Mouse (Mus musculus) activated CD4-positive, CD25-positive, alpha-beta regulatory T cell, adult 9 weeks (primary cell): Measurements from ENCODE around the gene 2410004B18Rik. TPM values are rescaled to one million over a fixed set of nuclear protein-coding genes. Genes with fewer than 3 reads are reported as not detected.

ENCODE experiments used
- polyA plus RNA-seq: library from polyadenylated mRNA; unstranded; fragments of 100-300 nt; shearing (Covaris generic); gene quantifications from one replicate; pipeline ENCODE4 v1.2.1, GENCODE M21; 2017

2410004B18Rik gene
- 28.6 TPM for polyA plus RNA-seq

GRCm38 (mm10) chr3:145937505-145938404 lies at the start of gene 2410004B18Rik:
2410004B18Rik (plus strand) TSS chr3:145938014.

GRCm38 (mm10) chr3:145922019-145922854 lies 15.6 kb upstream of the 2410004B18Rik start, which contains the start of gene Bcl10:
Bcl10 (plus strand) TSS chr3:145922804.

DNA sequence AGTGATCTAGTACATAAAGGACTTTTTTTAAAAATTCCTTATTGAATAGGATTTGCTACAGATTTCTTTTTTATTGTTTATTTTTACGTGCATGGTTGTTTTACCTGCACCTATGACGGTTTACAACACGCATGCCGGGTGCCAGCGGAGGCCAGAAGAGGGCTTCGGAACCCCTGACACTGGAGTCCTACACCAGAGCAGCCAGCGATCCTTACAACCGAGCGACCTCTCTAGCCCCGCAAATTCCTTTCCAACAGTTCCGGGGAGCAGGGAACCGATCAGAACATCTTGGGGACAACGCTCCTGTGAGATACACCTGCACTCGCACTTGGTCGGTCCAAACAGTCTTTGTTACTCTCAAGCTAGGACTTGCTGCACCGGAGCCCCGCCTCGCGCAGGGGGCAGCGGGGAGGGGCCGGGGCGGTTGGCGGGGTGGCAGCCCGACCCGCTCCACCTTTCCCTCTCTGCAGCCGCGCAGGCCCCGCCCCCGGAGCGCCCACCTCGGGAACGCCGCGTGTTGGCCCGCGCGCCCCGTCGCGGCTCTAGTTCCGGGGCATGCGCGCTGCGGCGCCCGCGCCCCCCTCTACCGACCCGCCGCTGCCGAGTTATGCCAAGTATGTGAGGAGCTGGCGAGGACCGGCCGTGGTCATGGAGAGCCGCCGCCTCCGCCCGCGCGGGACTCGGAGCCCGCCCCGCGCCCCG lies 49.6 kb downstream of the 2410004B18Rik start, which contains the start of gene Syde2:
TSS of gene Syde2 (plus strand) at position 603 of the 702 bp plus-strand sequence.

Other genes starting within 250 kb of the 2410004B18Rik start
- 0.12 TPM for gene Ddah1, start 179.3 kb upstream of the 2410004B18Rik start, polyA plus RNA-seq
- gene Bcl10, start 15.2 kb upstream of the 2410004B18Rik start, polyA plus RNA-seq, result 108 TPM
- gene Syde2, start 49.9 kb downstream of the 2410004B18Rik start, polyA plus RNA-seq, result not detected
- not detected for gene Wdr63, start 170.1 kb downstream of the 2410004B18Rik start, polyA plus RNA-seq
- gene Mcoln3, start 179.4 kb downstream of the 2410004B18Rik start, polyA plus RNA-seq, result 13.4 TPM
- gene Mcoln2, start 211.8 kb downstream of the 2410004B18Rik start, polyA plus RNA-seq, result 1.9 TPM